Comparison of ENCODE assay signal across 8 mouse cellular contexts in the genomic region with DNA sequence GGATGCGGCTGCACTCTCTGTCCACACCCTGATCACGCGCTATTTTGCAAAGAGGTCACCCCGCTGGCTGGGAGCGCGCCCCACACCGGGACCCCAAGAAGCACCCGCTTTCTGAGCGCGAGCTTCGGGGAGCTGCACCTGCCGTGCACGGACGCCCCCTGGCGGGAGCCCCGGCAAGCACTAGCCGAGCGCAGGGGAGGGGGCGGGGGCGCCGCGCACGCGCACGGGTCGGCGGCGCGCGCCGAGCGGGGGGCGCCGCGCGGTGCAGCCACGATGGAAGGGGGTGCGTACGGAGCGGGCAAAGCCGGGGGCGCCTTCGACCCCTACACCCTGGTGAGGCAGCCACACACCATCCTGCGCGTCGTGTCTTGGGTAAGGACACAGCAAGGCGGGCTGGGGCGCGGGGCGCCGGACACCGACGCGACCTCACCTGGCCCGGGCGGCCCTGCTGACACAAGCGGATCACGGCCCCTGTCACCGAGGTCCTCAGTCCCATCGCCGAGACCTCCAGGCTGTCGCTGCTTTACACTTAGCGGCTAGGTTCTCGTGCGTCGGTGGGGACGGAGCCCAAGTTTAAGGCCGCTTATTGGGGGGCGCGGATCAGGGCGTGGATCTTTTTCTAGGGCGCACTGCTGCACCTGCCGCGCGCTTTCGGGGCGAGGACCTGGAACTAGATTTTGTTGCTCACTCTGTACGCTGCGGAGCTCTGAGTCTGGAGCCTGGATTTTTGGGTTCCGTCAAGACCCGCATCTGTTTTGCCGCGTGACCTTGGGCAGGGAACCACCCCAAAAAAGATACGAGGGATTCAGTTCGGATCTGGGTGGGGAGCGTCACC. TPM values are rescaled to one million over a fixed set of nuclear protein-coding genes. Genes with fewer than 3 reads are reported as not detected.
DNase-seq lines count a peak whose midpoint lies in the region; ATAC-seq and TF ChIP-seq lines count a peak whose summit lies in the region.

A gene (plus strand): TSS at position 214 of the 835 bp plus-strand sequence.
A gene (minus strand): TSS at position 748 of the 835 bp plus-strand sequence.

- H3K4me3 ChIP-seq in cortical plate, adult 2 months (ENCODE audit: insufficient read depth, low read length) = peak within 1 kb of the TSS; percentile 98
- H3K4me3 ChIP-seq in megakaryocyte, embryonic 14.5 days (replicated peaks) = peak within 1 kb of the TSS; percentile 99

- no peaks in the 10 kb centered on the region for H3K27me3 ChIP-seq in megakaryocyte, embryonic 14.5 days (replicated peaks)

- peaks cover 2% of the 10 kb centered on the region for H3K4me1 ChIP-seq in cortical plate, adult 2 months (ENCODE audit: control insufficient read depth, insufficient read depth, low read length)
- peaks cover 67% of the 10 kb centered on the region for H3K4me1 ChIP-seq in megakaryocyte, embryonic 14.5 days

- ATAC-seq in inflammation-experienced regulatory T-cells, adult 6 months = peak; percentile 67

- TF ChIP-seq POLR2A in cortical plate, adult 2 months (IDR thresholded peaks at IDR 0.05; ENCODE audit: extremely low read depth, insufficient read depth, low read length) = 0 out of 2 replicates have a peak, but pooled peaks have one; percentile 59

- peak within 1 kb of the TSS; percentile 97 for H3K27ac ChIP-seq in cortical plate, adult 2 months (ENCODE audit: insufficient read depth, low read length)

- H3K9me3 ChIP-seq in megakaryocyte, embryonic 14.5 days = peaks cover 6% of the 10 kb centered on the region; the same call in 1 of the 2 replicates

- intact Hi-C loops in left cerebral cortex, postnatal 14 days (cut with DNase I) = loop anchor here (5.0 kb wide), 2 partner anchors 41 to 136 kb away; a partner anchor contains a TSS

- peak; percentile 84 to 94 for DNase-seq in adrenal gland, adult (ENCODE audit: inconsistent age in 2 of 2, low spot score in 1 of 2)
- DNase-seq in gastrocnemius, postnatal 25 days = peak; percentile 48
- DNase-seq in left cerebral cortex, postnatal 14 days (ENCODE audit: low spot score in 2 of 2) = peak; percentile 82 to 88
- DNase-seq in right cerebral cortex, adult 2 months (ENCODE audit: low spot score in 2 of 2) = peak; percentile 84 to 86
- peak; percentile 80 for DNase-seq in urinary bladder, postnatal 25 days (ENCODE audit: low spot score)

- peak; percentile 53 for TF ChIP-seq CTCF in cortical plate, adult 2 months (IDR thresholded peaks at IDR 0.05; ENCODE audit: extremely low read depth, insufficient read depth, low read length)

- peaks cover 12% of the 10 kb centered on the region for H3K36me3 ChIP-seq in megakaryocyte, embryonic 14.5 days (replicated peaks; ENCODE audit: low read length)

RNA-seq across cellular contexts. Expression of the first gene that starts in this region (rescaled TPM):
- polyA plus RNA-seq in cortical plate, adult 2 months (2012; rRNA removed) = 354 and 372 TPM in 2 replicates
- 10 to 100 TPM; 34.6 to 37.7 TPM for total RNA-seq in gastrocnemius, postnatal 25 days (2021)
- 1 to 10 TPM in 1 of 3 experiments, under 1 TPM in 1, not detected in 1; 0.77 to 1.7 TPM for polyA plus RNA-seq in inflammation-experienced regulatory T-cells, adult 6 months (2017; shearing (Covaris generic))
- 100 to 1,000 TPM; 534 to 540 TPM for total RNA-seq in left cerebral cortex, postnatal 14 days (2021)
- 113 and 163 TPM in 2 replicates for polyA plus RNA-seq in megakaryocyte, embryonic 14.5 days (2012; ENCODE audit: insufficient read depth, low replicate concordance)

RNA-seq across cellular contexts. Expression of the second gene that starts in this region (rescaled TPM):
- 680 and 714 TPM in 2 replicates for polyA plus RNA-seq in cortical plate, adult 2 months (2012; rRNA removed)
- total RNA-seq in gastrocnemius, postnatal 25 days (2021) = 10 to 100 TPM; 48.4 to 80.1 TPM
- polyA plus RNA-seq in inflammation-experienced regulatory T-cells, adult 6 months (2017; shearing (Covaris generic)) = 1,000 to 10,000 TPM; 2,844 to 4,969 (median 3,861) TPM
- 100 to 1,000 TPM; 449 to 461 TPM for total RNA-seq in left cerebral cortex, postnatal 14 days (2021)
- polyA plus RNA-seq in megakaryocyte, embryonic 14.5 days (2012; ENCODE audit: insufficient read depth, low replicate concordance) = 145 and 190 TPM in 2 replicates

Comparison
In these comparisons a context has a peak if more than half of its experiments do, and no peak if none do; other contexts are left out.
1. Peak in every context shown above with its lines: DNase-seq, ATAC-seq, H3K4me3 ChIP-seq and H3K27ac ChIP-seq.
2. RNA of the first gene that starts in this region (total RNA-seq): 534 to 540 TPM in left cerebral cortex, postnatal 14 days; 34.6 to 37.7 TPM in gastrocnemius, postnatal 25 days; every median in the first group is over 10 times any median in the second.
3. RNA of the second gene that starts in this region (total RNA-seq): 449 to 461 TPM in left cerebral cortex, postnatal 14 days; 48.4 to 80.1 TPM in gastrocnemius, postnatal 25 days; every median in the first group is over 4 times any median in the second.
4. RNA of the first gene that starts in this region (polyA plus RNA-seq): 354 to 372 TPM in cortical plate, adult 2 months and 113 to 163 TPM in megakaryocyte, embryonic 14.5 days; 0.77 to 1.7 TPM in inflammation-experienced regulatory T-cells, adult 6 months; every median in the first group is over 10 times any median in the second.